Mouse (Mus musculus): ENCODE data around the gene Hcfc1r1. TPM values are rescaled to one million over a fixed set of nuclear protein-coding genes. Genes with fewer than 3 reads are reported as not detected.

The Hcfc1r1 gene
- total RNA-seq, 2 experiments from 2014 or later: 127 to 129 TPM

GRCm38 (mm10) chr17:23699131-23700077 is 26.0 kb downstream of the Hcfc1r1 start:
- intact Hi-C loops (cut with DNase I): loop anchor here (1.0 to 10.0 kb wide), 2 partner anchors 26 to 505 kb away; partner anchors contain the start of genes Hcfc1r1, Thoc6 and Zfp40
- TF ChIP-seq CTCF (IDR thresholded peaks at IDR 0.05): no peak
- Histone ChIP-seq H3K4me3 (peak overlapping the region; percentile 59), H3K27ac (peak overlapping the region; percentile 67; the same call in 1 of the 2 replicates)
- peak; percentile 38 to 53 for DNase-seq (ENCODE audit: extremely low spot score in 1 of 2, low spot score in 2 of 2)

- DNase-seq (ENCODE audit: extremely low spot score in 1 of 2, low spot score in 2 of 2): peak; percentile 84 to 88
- peak; percentile 79 for TF ChIP-seq CTCF (IDR thresholded peaks at IDR 0.05)
- Histone ChIP-seq H3K4me3 (peak overlapping the region; percentile 59), H3K27ac (peak overlapping the region; percentile 67; the same call in 1 of the 2 replicates)
- intact Hi-C loops (cut with DNase I): loop anchor here (1.0 to 10.0 kb wide), 2 partner anchors 27 to 505 kb away; partner anchors contain the start of genes Hcfc1r1, Thoc6 and Zfp40
These were observed 26.7 kb downstream of the Hcfc1r1 start for GRCm38 (mm10) chr17:23700079-23700478.

- intact Hi-C loops (cut with DNase I): loop anchor here (10.0 kb wide), 1 partner anchor 508 kb away; the partner anchor contains the start of gene Zfp40
- DNase-seq (ENCODE audit: extremely low spot score in 1 of 2, low spot score in 2 of 2): no peak
- no peak for TF ChIP-seq CTCF (IDR thresholded peaks at IDR 0.05)
- no peak overlapping the region for H3K4me3 ChIP-seq
- no peak overlapping the region for H3K27ac ChIP-seq
These were observed 29.9 kb downstream of the Hcfc1r1 start for GRCm38 (mm10) chr17:23703301-23703700.

GRCm38 (mm10) chr17:23704741-23705140 is 31.3 kb downstream of the Hcfc1r1 start:
- intact Hi-C loops (cut with DNase I): loop anchor here (5.0 to 10.0 kb wide), 2 partner anchors 132 to 510 kb away; partner anchors contain the start of gene Zfp40
- no peak for TF ChIP-seq CTCF (IDR thresholded peaks at IDR 0.05)
- peak; percentile 20 to 30 for DNase-seq (ENCODE audit: extremely low spot score in 1 of 2, low spot score in 2 of 2)
- no peak overlapping the region for H3K27ac ChIP-seq
- no peak overlapping the region for H3K4me3 ChIP-seq

- DNase-seq (ENCODE audit: extremely low spot score in 1 of 2, low spot score in 2 of 2): no peak
- H3K4me3 ChIP-seq: no peak overlapping the region
- intact Hi-C loops (cut with DNase I): loop anchor here (2.0 to 10.0 kb wide), 3 partner anchors 45 to 511 kb away; partner anchors contain the start of genes Bicdl2 and Zfp40
- TF ChIP-seq CTCF (IDR thresholded peaks at IDR 0.05): no peak
- no peak overlapping the region for H3K27ac ChIP-seq
These were observed 32.2 kb downstream of the Hcfc1r1 start for GRCm38 (mm10) chr17:23705525-23706104.

GRCm38 (mm10) chr17:23706212-23706611 is 32.8 kb downstream of the Hcfc1r1 start:
- peak; percentile 98 for TF ChIP-seq CTCF (IDR thresholded peaks at IDR 0.05)
- Histone ChIP-seq H3K4me3 (no peak overlapping the region), H3K27ac (no peak overlapping the region)
- intact Hi-C loops (cut with DNase I): loop anchor here (2.0 to 10.0 kb wide), 3 partner anchors 45 to 511 kb away; partner anchors contain the start of genes Bicdl2 and Zfp40
- DNase-seq (ENCODE audit: extremely low spot score in 1 of 2, low spot score in 2 of 2): peak; percentile 72 to 78

GRCm38 (mm10) chr17:23717003-23717402 is 43.6 kb downstream of the Hcfc1r1 start:
- intact Hi-C loops (cut with DNase I): no loop called here
- no peak for TF ChIP-seq CTCF (IDR thresholded peaks at IDR 0.05)
- H3K27ac ChIP-seq: no peak overlapping the region
- DNase-seq (ENCODE audit: extremely low spot score in 1 of 2, low spot score in 2 of 2): no peak
- H3K4me3 ChIP-seq: no peak overlapping the region

GRCm38 (mm10) chr17:23719455-23719854 is 46.1 kb downstream of the Hcfc1r1 start:
- intact Hi-C loops (cut with DNase I): no loop called here
- DNase-seq (ENCODE audit: extremely low spot score in 1 of 2, low spot score in 2 of 2): no peak
- H3K27ac ChIP-seq: no peak overlapping the region
- TF ChIP-seq CTCF (IDR thresholded peaks at IDR 0.05): no peak
- H3K4me3 ChIP-seq: no peak overlapping the region

- intact Hi-C loops (cut with DNase I): no loop called here
- no peak for DNase-seq (ENCODE audit: extremely low spot score in 1 of 2, low spot score in 2 of 2)
- no peak for TF ChIP-seq CTCF (IDR thresholded peaks at IDR 0.05)
- Histone ChIP-seq H3K27ac (no peak overlapping the region), H3K4me3 (no peak overlapping the region)
These were observed 48.5 kb downstream of the Hcfc1r1 start for GRCm38 (mm10) chr17:23721886-23722285.

GRCm38 (mm10) chr17:23722376-23723125 is 49.2 kb downstream of the Hcfc1r1 start, which contains the start of gene 1520401A03Rik:
TSS of gene 1520401A03Rik (minus strand) at chr17:23722783.
- Histone ChIP-seq H3K27ac (no peak within 1 kb of the TSS), H3K4me3 (no peak within 1 kb of the TSS)
- intact Hi-C loops (cut with DNase I): no loop called here
- no peak for DNase-seq (ENCODE audit: extremely low spot score in 1 of 2, low spot score in 2 of 2)
- no peak for TF ChIP-seq CTCF (IDR thresholded peaks at IDR 0.05)

Other genes with a start within 250 kb of the Hcfc1r1 start
- gene Vmn2r117, start 193.9 kb upstream of the Hcfc1r1 start, total RNA-seq (2021): not detected
- 1 to 10 TPM; 6.8 TPM for gene Zfp213, start 109.4 kb upstream of the Hcfc1r1 start, total RNA-seq (2021)
- 10 to 100 TPM; 24.7 to 32.0 TPM for gene Zfp13, start 74.1 kb upstream of the Hcfc1r1 start, total RNA-seq (2021)
- gene Zscan10, start 72.7 kb upstream of the Hcfc1r1 start, total RNA-seq (2021): not detected
- under 1 TPM; 0.07 to 0.12 TPM for gene Mmp25, start 28.3 kb upstream of the Hcfc1r1 start, total RNA-seq (2021)
- gene Bicdl2, start 13.1 kb upstream of the Hcfc1r1 start, total RNA-seq (2021): not detected
- gene Thoc6, start 286 bp downstream of the Hcfc1r1 start, total RNA-seq (2021): 1 to 10 TPM; 5.5 to 7.2 TPM
- 10 to 100 TPM; 10.3 to 14.3 TPM for gene Tnfrsf12a, start 3.9 kb downstream of the Hcfc1r1 start, total RNA-seq (2021)
- not detected for gene Cldn6, start 5.7 kb downstream of the Hcfc1r1 start, total RNA-seq (2021)
- gene Cldn9, start 10.4 kb downstream of the Hcfc1r1 start, total RNA-seq (2021): under 1 TPM in 1 of 2 experiments, not detected in 1; 0.23 TPM
- gene 1520401A03Rik, start 49.2 kb downstream of the Hcfc1r1 start, total RNA-seq (2021): under 1 TPM; 0.23 to 0.32 TPM
- 1 to 10 TPM; 4.3 TPM for gene Pkmyt1, start 52.7 kb downstream of the Hcfc1r1 start, total RNA-seq (2021)
- gene Paqr4, start 67.3 kb downstream of the Hcfc1r1 start, total RNA-seq (2021): 10 to 100 TPM; 50.9 to 56.0 TPM
- gene Kremen2, start 72.2 kb downstream of the Hcfc1r1 start, total RNA-seq (2021): under 1 TPM; 0.68 TPM
- gene Flywch1, start 98.0 kb downstream of the Hcfc1r1 start, total RNA-seq (2021): 100 to 1,000 TPM; 425 to 428 TPM
- 10 to 100 TPM; 11.9 to 13.7 TPM for gene Flywch2, start 112.5 kb downstream of the Hcfc1r1 start, total RNA-seq (2021)
- 100 to 1,000 TPM; 671 to 678 TPM for gene Srrm2, start 116.9 kb downstream of the Hcfc1r1 start, total RNA-seq (2021)
- gene Elob, start 155.5 kb downstream of the Hcfc1r1 start, total RNA-seq (2021): 100 to 1,000 TPM; 337 to 365 TPM
- not detected for gene Prss33, start 162.5 kb downstream of the Hcfc1r1 start, total RNA-seq (2021)
- not detected for gene Prss32, start 170.3 kb downstream of the Hcfc1r1 start, total RNA-seq (2021)
- 1 to 10 TPM; 1.1 to 2.2 TPM for gene Prss41, start 170.6 kb downstream of the Hcfc1r1 start, total RNA-seq (2021)
- not detected for gene Prss21, start 194.5 kb downstream of the Hcfc1r1 start, total RNA-seq (2021)
- gene Dcpp1, start 207.3 kb downstream of the Hcfc1r1 start, total RNA-seq (2021): not detected
- not detected for gene Dcpp2, start 207.3 kb downstream of the Hcfc1r1 start, total RNA-seq (2021)
- not detected for gene Dcpp3, start 243.9 kb downstream of the Hcfc1r1 start, total RNA-seq (2021)